Mouse (Mus musculus): Measurements from ENCODE around the gene Pmfbp1. TPM values are rescaled to one million over a fixed set of nuclear protein-coding genes. Genes with fewer than 3 reads are reported as not detected.

Pmfbp1 gene
- polyA plus RNA-seq, 1 experiment from 2014 or later = not detected

GRCm38 (mm10) chr8:109499009-109499717 is 5.3 kb downstream of the Pmfbp1 start:
- 74% methylated on average over 16 of the region's 16 CpGs for WGBS (ENCODE audit: insufficient replicate concordance)

GRCm38 (mm10) chr8:109503566-109503965 is 9.7 kb downstream of the Pmfbp1 start:
- no peak overlapping the region for H3K4me3 ChIP-seq (replicated peaks)
- H3K9ac ChIP-seq = no peak overlapping the region
- no peaks in the 10 kb centered on the region for H3K36me3 ChIP-seq (replicated peaks)
- no peaks in the 10 kb centered on the region for H3K9me3 ChIP-seq (replicated peaks)
- WGBS (ENCODE audit: insufficient replicate concordance) = 71% methylated on average over 1 of the region's 1 CpGs
- H3K4me1 ChIP-seq (replicated peaks) = no peaks in the 10 kb centered on the region
- no peak overlapping the region for H3K4me2 ChIP-seq
- no peaks in the 10 kb centered on the region for H3K27me3 ChIP-seq
- no peak overlapping the region for H3K27ac ChIP-seq (replicated peaks)
- ATAC-seq (ENCODE audit: insufficient read depth) = no peak

More at GRCm38 (mm10) chr8:109499009-109499717, 5.3 kb downstream of the Pmfbp1 start:
- Histone ChIP-seq H3K4me3 (replicated peaks) (no peak overlapping the region), H3K27me3 (no peaks in the 10 kb centered on the region), H3K9ac (no peak overlapping the region), H3K4me1 (replicated peaks) (no peaks in the 10 kb centered on the region), H3K9me3 (replicated peaks) (no peaks in the 10 kb centered on the region), H3K36me3 (replicated peaks) (no peaks in the 10 kb centered on the region), H3K27ac (replicated peaks) (no peak overlapping the region), H3K4me2 (no peak overlapping the region)
- no peak for ATAC-seq (ENCODE audit: insufficient read depth)

- Histone ChIP-seq H3K27me3 (no peaks in the 10 kb centered on the region), H3K4me1 (replicated peaks) (no peaks in the 10 kb centered on the region), H3K9ac (no peak overlapping the region), H3K4me3 (replicated peaks) (no peak overlapping the region), H3K9me3 (replicated peaks) (no peaks in the 10 kb centered on the region), H3K36me3 (replicated peaks) (no peaks in the 10 kb centered on the region), H3K27ac (replicated peaks) (no peak overlapping the region), H3K4me2 (no peak overlapping the region)
- 68% methylated on average over 5 of the region's 5 CpGs for whole genome bisulfite sequencing (ENCODE audit: insufficient replicate concordance)
- ATAC-seq (ENCODE audit: insufficient read depth) = no peak
Measured at GRCm38 (mm10) chr8:109505560-109505959, 11.7 kb downstream of the Pmfbp1 start.

- no peaks in the 10 kb centered on the region for H3K36me3 ChIP-seq (replicated peaks)
- no peak for ATAC-seq (ENCODE audit: insufficient read depth)
- WGBS (ENCODE audit: insufficient replicate concordance) = 42% methylated on average over 2 of the region's 2 CpGs
Measured at GRCm38 (mm10) chr8:109524008-109524407, 30.2 kb downstream of the Pmfbp1 start.

GRCm38 (mm10) chr8:109535140-109535990 is 41.5 kb downstream of the Pmfbp1 start:
- WGBS (ENCODE audit: insufficient replicate concordance) = 76% methylated on average over 19 of the region's 19 CpGs
- H3K27me3 ChIP-seq = peaks cover 6% of the 10 kb centered on the region; the same call in 1 of the 2 replicates
- H3K9ac ChIP-seq = no peak overlapping the region
- H3K4me2 ChIP-seq = no peak overlapping the region
- H3K9me3 ChIP-seq (replicated peaks) = no peaks in the 10 kb centered on the region
- no peaks in the 10 kb centered on the region for H3K4me1 ChIP-seq (replicated peaks)
- H3K27ac ChIP-seq (replicated peaks) = no peak overlapping the region
- ATAC-seq (ENCODE audit: insufficient read depth) = no peak
- H3K36me3 ChIP-seq (replicated peaks) = no peaks in the 10 kb centered on the region
- no peak overlapping the region for H3K4me3 ChIP-seq (replicated peaks)

More at GRCm38 (mm10) chr8:109524008-109524407, 30.2 kb downstream of the Pmfbp1 start:
- Histone ChIP-seq H3K27me3 (no peaks in the 10 kb centered on the region), H3K4me3 (replicated peaks) (no peak overlapping the region), H3K9me3 (replicated peaks) (no peaks in the 10 kb centered on the region), H3K9ac (no peak overlapping the region), H3K4me1 (replicated peaks) (no peaks in the 10 kb centered on the region), H3K27ac (replicated peaks) (no peak overlapping the region), H3K4me2 (no peak overlapping the region)

- H3K4me2 ChIP-seq = no peak overlapping the region
- H3K27ac ChIP-seq (replicated peaks) = no peak overlapping the region
- H3K27me3 ChIP-seq = peaks cover 6% of the 10 kb centered on the region; the same call in 1 of the 2 replicates
- H3K4me1 ChIP-seq (replicated peaks) = no peaks in the 10 kb centered on the region
- ATAC-seq (ENCODE audit: insufficient read depth) = peak; percentile 47; the same call in 1 of the 2 replicates
- H3K9me3 ChIP-seq (replicated peaks) = no peaks in the 10 kb centered on the region
- H3K36me3 ChIP-seq (replicated peaks) = no peaks in the 10 kb centered on the region
- no peak overlapping the region for H3K4me3 ChIP-seq (replicated peaks)
- WGBS (ENCODE audit: insufficient replicate concordance) = 8% methylated on average over 5 of the region's 5 CpGs
- no peak overlapping the region for H3K9ac ChIP-seq
Measured at GRCm38 (mm10) chr8:109536703-109537102, 42.9 kb downstream of the Pmfbp1 start.

GRCm38 (mm10) chr8:109542165-109542564 is 48.3 kb downstream of the Pmfbp1 start:
- 52% methylated on average over 5 of the region's 5 CpGs for WGBS (ENCODE audit: insufficient replicate concordance)
- Histone ChIP-seq H3K9me3 (replicated peaks) (no peaks in the 10 kb centered on the region), H3K4me1 (replicated peaks) (no peaks in the 10 kb centered on the region), H3K27me3 (peaks cover 6% of the 10 kb centered on the region; the same call in 1 of the 2 replicates), H3K36me3 (replicated peaks) (peaks cover 7% of the 10 kb centered on the region), H3K4me2 (no peak overlapping the region), H3K9ac (no peak overlapping the region), H3K4me3 (replicated peaks) (no peak overlapping the region), H3K27ac (replicated peaks) (no peak overlapping the region)
- ATAC-seq (ENCODE audit: insufficient read depth) = no peak

GRCm38 (mm10) chr8:109542748-109543519 is 49.1 kb downstream of the Pmfbp1 start:
- H3K27ac ChIP-seq (replicated peaks) = no peak overlapping the region
- H3K4me1 ChIP-seq (replicated peaks) = no peaks in the 10 kb centered on the region
- 68% methylated on average over 8 of the region's 8 CpGs for WGBS (ENCODE audit: insufficient replicate concordance)
- H3K9me3 ChIP-seq (replicated peaks) = no peaks in the 10 kb centered on the region
- peaks cover 6% of the 10 kb centered on the region; the same call in 1 of the 2 replicates for H3K27me3 ChIP-seq
- no peak overlapping the region for H3K9ac ChIP-seq
- ATAC-seq (ENCODE audit: insufficient read depth) = no peak
- peaks cover 14% of the 10 kb centered on the region for H3K36me3 ChIP-seq (replicated peaks)
- no peak overlapping the region for H3K4me2 ChIP-seq
- no peak overlapping the region for H3K4me3 ChIP-seq (replicated peaks)

- 25% methylated on average over 3 of the region's 3 CpGs for WGBS (ENCODE audit: insufficient replicate concordance)
Measured at GRCm38 (mm10) chr8:109544049-109544448, 50.2 kb downstream of the Pmfbp1 start.

GRCm38 (mm10) chr8:109551663-109552062 is 57.8 kb downstream of the Pmfbp1 start:
- Histone ChIP-seq H3K36me3 (replicated peaks) (peaks cover 99% of the 10 kb centered on the region), H3K9me3 (replicated peaks) (no peaks in the 10 kb centered on the region), H3K4me3 (replicated peaks) (no peak overlapping the region), H3K27me3 (no peaks in the 10 kb centered on the region), H3K9ac (no peak overlapping the region), H3K27ac (replicated peaks) (no peak overlapping the region), H3K4me2 (no peak overlapping the region), H3K4me1 (replicated peaks) (no peaks in the 10 kb centered on the region)
- no peak for ATAC-seq (ENCODE audit: insufficient read depth)
- WGBS (ENCODE audit: insufficient replicate concordance) = 42% methylated on average over 3 of the region's 3 CpGs

More at GRCm38 (mm10) chr8:109544049-109544448, 50.2 kb downstream of the Pmfbp1 start:
- Histone ChIP-seq H3K4me3 (replicated peaks) (no peak overlapping the region), H3K36me3 (replicated peaks) (peaks cover 25% of the 10 kb centered on the region), H3K27ac (replicated peaks) (no peak overlapping the region), H3K4me2 (no peak overlapping the region), H3K27me3 (no peaks in the 10 kb centered on the region; the same call in 1 of the 2 replicates), H3K4me1 (replicated peaks) (no peaks in the 10 kb centered on the region), H3K9me3 (replicated peaks) (no peaks in the 10 kb centered on the region), H3K9ac (no peak overlapping the region)
- ATAC-seq (ENCODE audit: insufficient read depth) = no peak
